ENCODE assay signal across 8 mouse cellular contexts in genomic region chr11:69008182-69009121, GRCm38 (mm10). TPM values are rescaled to one million over a fixed set of nuclear protein-coding genes. Genes with fewer than 3 reads are reported as not detected.
DNase-seq lines count a peak whose midpoint lies in the region; ATAC-seq lines count a peak whose summit lies in the region.

Pfas (minus strand) TSS chr11:69008460.

- peaks cover 15% of the 10 kb centered on the region for H3K4me1 ChIP-seq in hindbrain, embryonic 16.5 days (ENCODE audit: control insufficient read depth, insufficient read depth, low read depth, low read length)

- peak within 1 kb of the TSS; percentile 61 for H3K9ac ChIP-seq in hindbrain, embryonic 16.5 days (ENCODE audit: low read depth, low read length)

- H3K4me3 ChIP-seq in hindbrain, embryonic 16.5 days (ENCODE audit: low read length), result peak within 1 kb of the TSS; percentile 55
- peak within 1 kb of the TSS; percentile 85 for H3K4me3 ChIP-seq in macrophage (ENCODE audit: inconsistent target)

- peak; percentile 83 for ATAC-seq in hindbrain, embryonic 16.5 days

- H3K27ac ChIP-seq in hindbrain, embryonic 16.5 days (ENCODE audit: low read depth, low read length), result peak within 1 kb of the TSS; percentile 54; the same call in 1 of the 2 replicates
- H3K27ac ChIP-seq in macrophage, result no peak within 1 kb of the TSS

- no peaks in the 10 kb centered on the region for H3K36me3 ChIP-seq in hindbrain, embryonic 16.5 days (ENCODE audit: control insufficient read depth, insufficient read depth, low read length)
- H3K36me3 ChIP-seq in macrophage (ENCODE audit: inconsistent target), result no peaks in the 10 kb centered on the region

- no peaks in the 10 kb centered on the region for H3K27me3 ChIP-seq in hindbrain, embryonic 16.5 days (replicated peaks; ENCODE audit: control insufficient read depth, insufficient read depth, low read length)

- H3K4me2 ChIP-seq in hindbrain, embryonic 16.5 days (ENCODE audit: low read length), result peak within 1 kb of the TSS; percentile 56

- peaks cover 40% of the 10 kb centered on the region for H3K79me2 ChIP-seq in macrophage (ENCODE audit: inconsistent target)

- DNase-seq in T-cell, adult 2 months (ENCODE audit: low spot score), result peak; percentile 95
- peak; percentile 96 for DNase-seq in cerebellum, postnatal 36 days
- DNase-seq in gastrocnemius, adult 18-20 months (ENCODE audit: low spot score), result peak; percentile 71
- peak; percentile 90 to 93 for DNase-seq in left cerebral cortex, adult 18-20 months (ENCODE audit: low spot score in 2 of 2)
- peak; percentile 92 for DNase-seq in right cerebral cortex, adult 18-20 months
- peak; percentile 66 for DNase-seq in urinary bladder, postnatal 10 days (ENCODE audit: low spot score)

- no peaks in the 10 kb centered on the region for H3K9me3 ChIP-seq in hindbrain, embryonic 16.5 days (ENCODE audit: control insufficient read depth, low read length)

- WGBS in hindbrain, embryonic 16.5 days, result 9% methylated on average over 38 of the region's 38 CpGs
- WGBS in macrophage (ENCODE audit: missing documents), result 10% methylated on average over 38 of the region's 38 CpGs

RNA-seq across cellular contexts. Expression of gene Pfas, which starts in this region (rescaled TPM):
- 1 to 10 TPM; 7.0 to 9.6 TPM for total RNA-seq in gastrocnemius, adult 18-20 months (2021)
- 12.9 and 16.4 TPM in 2 replicates for polyA plus RNA-seq in hindbrain, embryonic 16.5 days (2015; fragmentation: Nextera tagmentation; extraction: Ambion mirVana)
- total RNA-seq in left cerebral cortex, adult 18-20 months (2021), result 10 to 100 TPM; 26.1 to 26.2 TPM
- total RNA-seq in macrophage (2018; cell fraction: chromatin; rRNA removed), result 10 to 100 TPM; 10.2 to 70.3 (median 32.6) TPM
- total RNA-seq in macrophage (2018; cell fraction: cytosol; rRNA removed), result 10 to 100 TPM in 2 of 26 experiments, 1 to 10 TPM in 24; 4.9 to 12.5 (median 7.7) TPM
- total RNA-seq in macrophage (2018; cell fraction: nucleus; rRNA removed), result 10 to 100 TPM in 22 of 26 experiments, 1 to 10 TPM in 4; 6.4 to 54.1 (median 15.0) TPM
- polyA plus RNA-seq in macrophage (2018), result 2.4 to 12.1 TPM (median 5.6 TPM) in 3 replicates
